Mouse (Mus musculus): ENCODE data around the gene Col23a1. TPM values are rescaled to one million over a fixed set of nuclear protein-coding genes. Genes with fewer than 3 reads are reported as not detected.

Col23a1 gene
- polyA plus RNA-seq, 1 experiment = 7.1 TPM

GRCm38 (mm10) chr11:51485051-51485521 lies 195.4 kb downstream of the Col23a1 start:
- H3K4me1 ChIP-seq (ENCODE audit: control insufficient read depth, insufficient read depth, low read length) = peaks cover 7% of the 10 kb centered on the region
- no peak overlapping the region; the same call in 1 of the 2 replicates for H3K27ac ChIP-seq (ENCODE audit: insufficient read depth, low read length)
- no peak for TF ChIP-seq POLR2A (IDR thresholded peaks at IDR 0.05; ENCODE audit: low read depth, low read length)
- TF ChIP-seq CTCF (IDR thresholded peaks at IDR 0.05; ENCODE audit: borderline replicate concordance, insufficient read depth, low read length) = no peak
- H3K4me3 ChIP-seq (ENCODE audit: insufficient read depth, low read length) = no peak overlapping the region

DNA sequence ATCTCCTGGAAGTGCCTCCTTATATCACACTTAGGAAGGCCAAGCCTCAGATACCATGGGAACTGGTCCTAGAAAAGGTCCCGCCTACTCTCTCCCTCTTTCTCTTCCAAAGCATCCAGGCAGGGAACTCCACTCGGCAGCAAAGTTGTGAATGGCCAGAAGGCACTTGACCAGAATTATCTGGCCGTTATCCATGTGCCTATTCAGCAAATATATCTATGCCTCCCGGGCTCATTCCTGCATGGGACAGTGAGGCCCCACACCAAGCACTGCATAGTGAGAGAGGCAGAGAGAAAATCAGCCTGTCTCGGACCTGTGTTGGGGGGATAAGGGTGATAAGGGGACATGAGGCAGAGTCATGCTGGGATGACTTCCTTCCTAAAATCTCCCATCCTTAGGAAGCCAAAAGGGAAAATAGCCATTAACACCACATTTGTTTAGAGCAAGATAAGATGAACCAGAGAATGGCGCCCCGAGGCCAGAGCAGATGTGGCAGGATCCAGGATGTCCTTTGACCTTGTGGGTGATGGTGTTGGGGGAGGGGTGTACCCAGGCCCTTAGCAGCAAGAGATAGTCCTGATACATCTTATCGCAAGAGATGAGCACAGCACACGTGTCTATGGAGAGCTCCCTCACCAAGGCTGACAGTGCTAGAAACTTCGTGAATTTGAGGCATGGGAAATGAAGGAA lies 196.2 kb downstream of the Col23a1 start:
- peaks cover 7% of the 10 kb centered on the region for H3K4me1 ChIP-seq (ENCODE audit: control insufficient read depth, insufficient read depth, low read length)
- TF ChIP-seq POLR2A (IDR thresholded peaks at IDR 0.05; ENCODE audit: low read depth, low read length) = no peak
- TF ChIP-seq CTCF (IDR thresholded peaks at IDR 0.05; ENCODE audit: borderline replicate concordance, insufficient read depth, low read length) = no peak
- no peak overlapping the region for H3K4me3 ChIP-seq (ENCODE audit: insufficient read depth, low read length)
- H3K27ac ChIP-seq (ENCODE audit: insufficient read depth, low read length) = no peak overlapping the region; the same call in 1 of the 2 replicates

DNA sequence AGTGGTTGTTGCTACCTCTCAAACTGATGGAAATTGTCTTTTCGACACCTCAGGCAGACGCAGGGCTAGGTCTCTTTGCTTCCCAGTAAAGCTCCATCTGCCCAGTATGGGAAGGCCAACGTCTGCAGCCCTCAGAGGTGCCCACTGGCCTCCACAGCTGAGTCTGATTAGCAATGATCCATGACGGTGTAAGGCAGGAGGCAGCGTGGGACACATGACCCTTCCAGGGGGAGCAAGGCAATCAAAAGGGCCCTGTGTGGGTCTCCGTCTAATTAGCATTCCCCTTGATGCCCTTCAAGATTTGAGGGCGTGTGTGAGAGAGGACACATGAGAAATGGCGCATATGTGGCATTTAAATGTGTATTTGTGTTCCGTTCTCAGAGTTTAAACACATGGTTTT lies 199.1 kb downstream of the Col23a1 start:
- H3K4me1 ChIP-seq (ENCODE audit: control insufficient read depth, insufficient read depth, low read length) = peaks cover 4% of the 10 kb centered on the region
- TF ChIP-seq CTCF (IDR thresholded peaks at IDR 0.05; ENCODE audit: borderline replicate concordance, insufficient read depth, low read length) (no peak), POLR2A (IDR thresholded peaks at IDR 0.05; ENCODE audit: low read depth, low read length) (no peak)
- no peak overlapping the region for H3K4me3 ChIP-seq (ENCODE audit: insufficient read depth, low read length)
- no peak overlapping the region for H3K27ac ChIP-seq (ENCODE audit: insufficient read depth, low read length)

- H3K4me3 ChIP-seq (ENCODE audit: insufficient read depth, low read length) = no peak overlapping the region
- no peaks in the 10 kb centered on the region for H3K4me1 ChIP-seq (ENCODE audit: control insufficient read depth, insufficient read depth, low read length)
- no peak overlapping the region for H3K27ac ChIP-seq (ENCODE audit: insufficient read depth, low read length)
- TF ChIP-seq CTCF (IDR thresholded peaks at IDR 0.05; ENCODE audit: borderline replicate concordance, insufficient read depth, low read length) (no peak), POLR2A (IDR thresholded peaks at IDR 0.05; ENCODE audit: low read depth, low read length) (no peak)
Measured at GRCm38 (mm10) chr11:51493421-51493820, 203.7 kb downstream of the Col23a1 start.

DNA sequence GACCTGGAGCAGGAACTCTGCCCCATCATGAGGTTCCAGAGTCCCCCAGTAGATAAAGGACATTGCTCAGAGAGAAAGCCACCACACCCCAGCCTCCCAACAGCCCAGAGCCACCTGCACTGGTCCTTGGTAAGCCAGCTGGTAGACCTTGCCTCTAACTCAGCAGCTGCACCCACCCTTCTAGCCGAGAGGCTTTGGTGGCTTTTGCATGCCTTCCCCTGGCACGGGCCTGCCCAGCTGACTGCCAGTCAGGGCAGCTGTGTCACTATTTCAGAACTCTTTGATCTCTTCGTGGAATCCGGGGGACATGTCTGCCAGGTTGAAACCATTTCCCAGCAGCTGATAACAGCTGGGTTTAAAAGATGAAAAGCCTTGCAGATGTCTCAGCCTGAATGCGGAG lies 204.5 kb downstream of the Col23a1 start:
- H3K27ac ChIP-seq (ENCODE audit: insufficient read depth, low read length) = no peak overlapping the region
- H3K4me1 ChIP-seq (ENCODE audit: control insufficient read depth, insufficient read depth, low read length) = no peaks in the 10 kb centered on the region
- H3K4me3 ChIP-seq (ENCODE audit: insufficient read depth, low read length) = no peak overlapping the region
- no peak for TF ChIP-seq CTCF (IDR thresholded peaks at IDR 0.05; ENCODE audit: borderline replicate concordance, insufficient read depth, low read length)
- TF ChIP-seq POLR2A (IDR thresholded peaks at IDR 0.05; ENCODE audit: low read depth, low read length) = no peak

- Histone ChIP-seq H3K4me1 (ENCODE audit: control insufficient read depth, insufficient read depth, low read length) (no peaks in the 10 kb centered on the region), H3K27ac (ENCODE audit: insufficient read depth, low read length) (no peak overlapping the region), H3K4me3 (ENCODE audit: insufficient read depth, low read length) (no peak overlapping the region)
- TF ChIP-seq CTCF (IDR thresholded peaks at IDR 0.05; ENCODE audit: borderline replicate concordance, insufficient read depth, low read length) (no peak), POLR2A (IDR thresholded peaks at IDR 0.05; ENCODE audit: low read depth, low read length) (no peak)
Measured at GRCm38 (mm10) chr11:51499776-51500175, 210.1 kb downstream of the Col23a1 start.

DNA sequence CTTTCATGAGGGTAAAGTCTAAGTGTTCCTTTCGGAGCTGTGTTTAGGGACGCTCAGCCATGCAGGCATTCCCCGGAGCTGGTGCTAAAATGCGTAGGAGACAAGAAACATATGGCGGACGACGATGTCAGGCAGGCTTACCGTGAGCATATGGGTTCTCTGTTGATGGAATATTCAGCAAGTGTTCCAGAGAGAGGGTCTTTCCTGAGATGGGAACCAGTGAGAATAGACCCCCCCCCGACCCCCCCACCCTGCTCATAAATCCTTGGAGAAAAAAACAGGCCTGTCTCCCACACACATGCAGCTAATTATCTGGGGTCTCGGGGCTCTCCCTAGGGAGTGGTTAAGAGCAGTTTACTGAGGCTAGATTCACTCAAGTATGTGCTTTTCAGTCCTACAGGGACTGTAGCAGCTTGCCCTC lies 212.7 kb downstream of the Col23a1 start:
- Histone ChIP-seq H3K4me3 (ENCODE audit: insufficient read depth, low read length) (no peak overlapping the region), H3K4me1 (ENCODE audit: control insufficient read depth, insufficient read depth, low read length) (no peaks in the 10 kb centered on the region), H3K27ac (ENCODE audit: insufficient read depth, low read length) (no peak overlapping the region)
- no peak for TF ChIP-seq POLR2A (IDR thresholded peaks at IDR 0.05; ENCODE audit: low read depth, low read length)
- TF ChIP-seq CTCF (IDR thresholded peaks at IDR 0.05; ENCODE audit: borderline replicate concordance, insufficient read depth, low read length) = no peak

DNA sequence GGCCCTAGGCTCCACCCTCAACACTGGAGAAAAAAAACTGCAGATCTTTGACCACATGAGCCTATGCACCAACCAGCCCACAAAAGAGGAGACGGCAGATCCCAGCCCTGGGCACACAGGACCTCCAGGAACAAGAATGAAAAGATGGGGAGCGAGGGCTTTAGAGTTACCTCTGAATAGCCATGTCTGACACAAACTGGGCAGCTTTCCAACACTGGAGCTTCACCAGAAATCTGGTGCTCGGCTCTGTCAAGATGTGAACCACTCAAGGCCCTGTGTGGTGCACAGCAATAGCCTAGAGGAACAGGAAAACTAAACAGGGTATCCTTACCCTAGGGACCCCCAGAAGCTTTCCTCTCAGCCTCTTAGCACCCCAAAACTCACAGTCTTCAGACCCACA lies 215.2 kb downstream of the Col23a1 start:
- Histone ChIP-seq H3K4me1 (ENCODE audit: control insufficient read depth, insufficient read depth, low read length) (no peaks in the 10 kb centered on the region), H3K4me3 (ENCODE audit: insufficient read depth, low read length) (no peak overlapping the region), H3K27ac (ENCODE audit: insufficient read depth, low read length) (no peak overlapping the region)
- TF ChIP-seq POLR2A (IDR thresholded peaks at IDR 0.05; ENCODE audit: low read depth, low read length) (no peak), CTCF (IDR thresholded peaks at IDR 0.05; ENCODE audit: borderline replicate concordance, insufficient read depth, low read length) (no peak)

DNA sequence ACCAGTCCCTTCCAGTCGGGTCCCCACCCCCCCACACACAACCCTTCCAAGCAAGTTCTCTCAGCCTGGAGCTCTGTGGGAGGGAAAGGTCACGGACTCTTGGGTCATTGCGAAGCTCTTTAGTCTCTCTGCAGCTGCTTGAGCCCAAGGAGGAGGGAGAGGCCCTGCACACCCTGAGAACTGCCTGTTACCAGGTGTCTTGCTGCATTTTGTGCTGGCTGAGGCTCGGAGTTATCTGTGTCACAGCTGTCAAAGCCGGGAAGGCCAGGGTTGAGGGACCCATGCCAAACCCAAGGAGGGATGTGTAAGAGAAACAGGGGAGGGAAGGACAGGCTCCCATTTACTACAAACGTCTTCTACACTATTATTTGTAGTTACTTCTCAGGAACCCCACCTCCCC lies 218.3 kb downstream of the Col23a1 start:
- no peak for TF ChIP-seq POLR2A (IDR thresholded peaks at IDR 0.05; ENCODE audit: low read depth, low read length)
- TF ChIP-seq CTCF (IDR thresholded peaks at IDR 0.05; ENCODE audit: borderline replicate concordance, insufficient read depth, low read length) = no peak
- no peak overlapping the region for H3K4me3 ChIP-seq (ENCODE audit: insufficient read depth, low read length)
- H3K27ac ChIP-seq (ENCODE audit: insufficient read depth, low read length) = no peak overlapping the region
- no peaks in the 10 kb centered on the region for H3K4me1 ChIP-seq (ENCODE audit: control insufficient read depth, insufficient read depth, low read length)

DNA sequence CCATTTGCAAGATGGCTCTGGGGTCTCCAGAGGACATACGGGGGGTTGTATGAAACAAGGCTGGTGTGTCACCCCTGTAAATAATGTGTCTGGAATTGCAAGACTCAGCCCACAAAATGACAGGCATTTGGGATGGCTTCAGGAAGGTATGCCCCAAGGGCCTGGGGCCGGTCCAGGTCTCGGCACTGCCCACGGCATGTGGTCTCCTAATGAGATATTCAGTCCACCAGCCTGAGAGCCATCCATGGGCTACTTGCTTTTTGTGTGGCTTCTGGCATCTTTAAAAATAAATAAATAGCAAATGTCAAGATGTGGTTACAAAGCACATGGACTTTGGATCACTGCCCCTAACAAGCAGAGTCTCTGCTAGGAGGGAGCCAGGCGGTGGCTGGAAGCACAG lies 219.5 kb downstream of the Col23a1 start:
- TF ChIP-seq POLR2A (IDR thresholded peaks at IDR 0.05; ENCODE audit: low read depth, low read length) = no peak
- no peak for TF ChIP-seq CTCF (IDR thresholded peaks at IDR 0.05; ENCODE audit: borderline replicate concordance, insufficient read depth, low read length)
- no peaks in the 10 kb centered on the region for H3K4me1 ChIP-seq (ENCODE audit: control insufficient read depth, insufficient read depth, low read length)
- H3K27ac ChIP-seq (ENCODE audit: insufficient read depth, low read length) = no peak overlapping the region
- no peak overlapping the region for H3K4me3 ChIP-seq (ENCODE audit: insufficient read depth, low read length)

All from embryonic fibroblast, embryonic 13.5 days (primary cell).